Mouse (Mus musculus): ENCODE data around the gene Frmd4a. TPM values are rescaled to one million over a fixed set of nuclear protein-coding genes. Genes with fewer than 3 reads are reported as not detected.

Gene Frmd4a
- total RNA-seq, 4 experiments from 2014 or later = 10.3 to 20.8 (median 15.6) TPM

GRCm38 (mm10) chr2:4142221-4142950 lies 124.9 kb downstream of the Frmd4a start:
- DNase-seq = no peak

DNA sequence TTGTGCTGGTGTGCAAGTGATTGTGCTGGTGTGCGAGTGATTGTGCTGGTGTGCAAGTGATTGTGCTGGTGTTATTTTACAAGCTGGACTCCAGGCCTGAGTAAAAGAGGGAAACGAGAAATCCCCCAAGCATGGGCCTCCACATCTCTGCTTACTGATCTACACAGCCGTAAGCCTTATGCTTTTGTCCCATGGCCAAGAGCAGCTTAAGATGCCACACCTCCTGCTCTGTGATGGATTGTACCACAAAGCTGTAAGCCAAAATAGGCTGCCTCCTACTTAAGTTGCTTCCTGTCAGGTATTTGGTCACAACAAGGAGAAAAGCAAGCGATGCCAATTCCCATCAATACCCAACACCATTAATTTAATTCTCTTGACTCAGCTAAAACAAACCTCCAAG lies 126.9 kb downstream of the Frmd4a start:
- DNase-seq = no peak

GRCm38 (mm10) chr2:4152521-4153040 lies 135.1 kb downstream of the Frmd4a start:
- no peak for DNase-seq

DNA sequence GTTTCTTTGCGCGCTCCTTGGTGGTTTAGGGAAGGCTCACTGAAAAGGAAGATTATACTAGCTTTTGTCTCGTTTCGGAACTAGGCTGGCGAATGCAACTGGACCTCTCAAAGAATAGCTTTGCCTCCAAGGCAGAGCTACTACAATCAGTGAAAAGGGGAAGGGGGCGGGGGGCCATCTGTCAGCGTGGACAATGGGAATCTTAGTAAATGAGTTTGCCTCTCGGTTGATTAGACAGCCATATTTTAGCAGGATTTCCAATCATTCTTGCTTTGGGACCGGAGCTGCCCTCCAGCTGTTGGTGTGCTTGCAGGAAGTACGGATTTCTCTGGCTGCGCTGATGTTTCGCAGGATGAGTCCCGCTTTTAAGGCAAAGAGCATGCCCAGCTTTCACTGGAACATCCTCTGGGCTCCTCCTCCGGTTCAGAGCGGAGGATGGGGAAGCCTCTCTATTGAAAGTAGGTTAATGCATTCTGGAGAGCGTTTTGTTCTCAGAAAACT lies 135.7 kb downstream of the Frmd4a start:
- peak; percentile 6 for DNase-seq

DNA sequence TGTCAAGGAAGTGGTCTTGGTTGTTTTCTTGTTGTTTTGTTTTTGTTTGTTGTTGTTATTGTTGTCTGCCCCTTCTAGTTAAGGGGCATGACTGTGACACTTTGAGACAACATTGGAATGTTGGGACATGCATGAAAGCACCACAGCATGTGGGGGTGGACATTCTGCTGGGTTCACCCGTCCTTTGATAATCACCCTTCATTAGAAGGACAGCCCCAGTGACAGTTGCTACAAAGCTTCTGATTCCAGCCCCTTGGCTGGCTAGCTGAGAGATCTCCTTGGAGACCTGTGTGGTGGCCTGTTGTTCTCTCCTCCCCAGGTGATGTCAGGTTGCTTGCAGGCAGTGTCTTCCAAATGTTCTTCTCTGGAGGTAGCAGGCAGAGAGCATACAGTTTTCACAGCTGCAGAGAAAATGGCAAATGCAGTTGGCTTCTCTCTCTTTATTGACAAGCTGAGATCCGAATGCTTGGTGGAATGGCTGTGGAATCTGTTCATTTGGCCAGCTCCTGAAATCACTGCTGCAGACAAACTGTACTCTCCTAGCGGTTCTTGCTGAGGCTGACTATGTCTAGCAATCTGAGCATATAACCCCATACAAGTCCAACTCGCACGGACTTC lies 136.6 kb downstream of the Frmd4a start:
- DNase-seq = no peak

DNA sequence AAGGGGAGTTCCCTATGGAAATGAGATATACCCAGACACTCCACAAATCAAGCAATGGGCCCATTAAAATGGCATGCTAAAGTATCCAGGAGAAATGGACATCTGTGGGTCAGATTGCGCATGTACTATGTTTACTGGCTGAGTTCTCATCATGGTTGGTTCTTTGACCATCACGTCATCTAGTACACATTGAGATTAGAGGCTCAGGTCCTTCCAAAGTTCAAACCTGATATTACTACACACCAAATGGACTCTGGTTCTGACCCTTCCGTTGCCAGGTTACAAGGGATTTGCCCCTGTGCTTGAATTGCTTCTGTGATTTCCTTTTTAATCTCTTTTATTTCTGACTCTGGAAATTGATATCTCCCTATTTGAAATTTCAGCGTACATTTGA lies 137.1 kb downstream of the Frmd4a start:
- no peak for DNase-seq

DNA sequence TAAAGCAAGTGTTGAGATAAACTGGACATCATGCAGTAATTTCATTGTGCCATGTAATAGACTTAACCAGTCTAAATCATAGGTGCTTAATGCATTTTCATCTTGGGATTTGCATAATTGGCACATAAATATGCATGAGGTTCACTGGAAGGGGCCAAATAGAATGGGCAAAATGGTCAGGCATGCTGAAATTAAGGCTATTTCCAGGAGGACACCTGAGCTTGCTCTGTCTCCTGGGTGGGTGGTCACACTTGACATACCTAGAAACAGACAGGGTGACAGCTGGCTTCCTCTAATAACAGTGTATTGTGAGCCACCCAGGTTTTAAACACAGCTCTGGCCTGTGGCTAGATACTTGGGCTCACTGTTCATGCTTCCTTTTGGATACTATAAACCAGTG lies 137.9 kb downstream of the Frmd4a start:
- no peak for DNase-seq

DNA sequence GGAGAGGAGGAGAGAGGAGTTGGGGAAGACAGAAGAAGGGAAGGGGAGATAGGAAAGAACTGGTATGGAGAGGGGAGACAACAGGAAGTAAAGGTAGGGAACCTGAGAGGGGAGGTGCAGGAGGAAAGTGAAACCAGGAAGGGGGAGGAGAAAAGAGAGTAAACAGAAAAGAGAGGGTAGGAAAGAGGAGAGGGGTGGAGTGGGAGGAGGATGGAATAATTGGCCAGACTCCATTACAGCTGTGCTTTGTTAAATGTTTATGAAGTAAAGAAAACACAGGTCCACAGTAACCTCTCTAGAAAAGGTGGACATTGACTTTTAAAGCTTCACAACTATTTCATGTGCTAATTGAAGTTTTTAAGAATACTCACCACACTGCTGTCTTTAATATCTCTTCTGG lies 139.0 kb downstream of the Frmd4a start:
- DNase-seq = no peak

- DNase-seq = no peak
Measured at GRCm38 (mm10) chr2:4157396-4157795, 139.9 kb downstream of the Frmd4a start.

DNA sequence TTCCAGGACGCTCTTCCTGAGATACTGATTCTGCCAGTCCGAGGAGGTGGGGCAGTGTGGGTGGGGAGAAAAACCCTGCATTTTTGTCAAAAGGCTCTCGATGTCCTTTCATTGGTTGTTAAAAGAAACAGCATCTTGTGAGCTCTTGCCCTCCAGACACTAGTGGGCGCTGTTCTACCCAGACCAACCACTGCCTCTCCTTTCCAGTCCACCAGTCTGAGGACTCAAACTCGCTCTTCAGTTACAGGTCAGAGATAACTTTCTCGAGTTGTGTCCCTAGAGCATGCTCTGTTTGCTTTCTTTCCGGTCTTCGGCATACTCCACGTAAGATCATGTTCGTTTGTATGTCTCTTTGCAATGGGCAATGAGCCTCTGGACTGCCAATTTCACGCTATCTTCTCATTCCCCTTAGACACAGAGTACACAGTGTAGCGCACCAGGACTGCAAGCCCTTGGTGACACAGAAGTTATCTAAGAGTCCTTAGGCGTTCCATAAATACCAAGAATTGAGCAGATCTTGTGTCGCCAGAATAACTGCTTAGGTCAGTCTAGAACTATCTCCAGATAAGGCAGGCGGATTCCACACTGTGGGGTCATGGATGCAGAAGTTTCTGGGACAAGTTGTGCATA lies 142.2 kb downstream of the Frmd4a start:
- no peak for DNase-seq

GRCm38 (mm10) chr2:4166191-4166590 lies 148.7 kb downstream of the Frmd4a start:
- no peak for DNase-seq

GRCm38 (mm10) chr2:4167131-4167530 lies 149.6 kb downstream of the Frmd4a start:
- no peak for DNase-seq

GRCm38 (mm10) chr2:4169726-4170125 lies 152.2 kb downstream of the Frmd4a start:
- DNase-seq = no peak

DNA sequence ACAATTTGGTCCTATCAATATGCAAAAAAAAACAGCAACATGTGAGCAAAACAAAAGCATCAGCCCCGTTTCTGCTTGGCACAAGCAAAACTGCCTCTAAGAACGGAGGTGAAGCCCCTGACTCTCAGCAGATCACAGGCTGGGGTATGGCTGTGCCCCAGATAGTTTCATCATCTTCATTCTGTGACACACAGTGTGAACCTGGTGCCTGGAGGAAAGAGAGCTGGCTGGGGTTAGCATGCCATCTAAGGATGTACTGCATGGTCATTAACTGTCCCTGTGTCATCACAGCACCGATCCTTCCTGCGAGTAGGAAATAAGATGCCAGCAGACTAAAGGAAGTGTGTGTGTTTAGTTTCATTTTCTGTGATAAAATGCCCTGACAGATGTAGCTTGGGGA lies 152.7 kb downstream of the Frmd4a start:
- DNase-seq = no peak

DNA sequence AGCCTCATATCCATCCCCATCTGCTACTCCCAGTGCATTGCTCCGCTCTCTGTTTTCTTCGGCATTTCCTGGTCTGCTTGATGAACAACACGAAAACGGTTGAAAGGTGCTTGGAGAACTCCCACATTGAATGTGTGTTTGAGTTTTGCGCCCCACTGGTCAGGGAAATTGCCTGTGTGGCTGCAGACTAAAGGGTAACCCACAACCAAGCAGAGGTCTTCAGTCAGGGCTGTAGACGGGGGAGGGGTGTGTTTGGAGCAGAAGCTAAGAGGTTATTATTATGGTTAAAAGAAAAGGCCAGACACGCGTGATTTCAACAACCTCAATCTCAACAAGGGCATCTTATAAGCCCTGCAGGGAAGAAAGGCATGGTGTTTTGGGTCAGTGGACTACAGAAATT lies 167.5 kb downstream of the Frmd4a start:
- DNase-seq = no peak

DNA sequence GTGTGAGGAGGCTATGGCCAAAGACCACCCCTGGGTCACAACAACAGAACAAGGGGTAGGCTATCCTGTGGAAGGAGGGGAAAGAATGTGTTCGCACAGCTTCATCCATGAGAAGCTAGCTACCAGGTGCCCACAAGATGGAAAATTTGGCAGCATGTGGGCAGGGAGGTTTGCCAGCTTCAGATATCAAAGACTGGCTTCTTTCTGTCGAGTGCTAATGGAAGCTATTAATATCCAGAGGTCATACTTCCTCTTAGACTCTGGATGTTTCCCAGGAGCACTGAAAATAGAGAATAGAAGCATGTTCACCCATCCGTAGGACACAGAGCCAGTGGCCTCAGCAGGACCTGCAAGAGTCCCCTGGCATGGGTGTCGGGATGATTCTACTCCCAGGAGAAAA lies 170.0 kb downstream of the Frmd4a start:
- DNase-seq = no peak

DNA sequence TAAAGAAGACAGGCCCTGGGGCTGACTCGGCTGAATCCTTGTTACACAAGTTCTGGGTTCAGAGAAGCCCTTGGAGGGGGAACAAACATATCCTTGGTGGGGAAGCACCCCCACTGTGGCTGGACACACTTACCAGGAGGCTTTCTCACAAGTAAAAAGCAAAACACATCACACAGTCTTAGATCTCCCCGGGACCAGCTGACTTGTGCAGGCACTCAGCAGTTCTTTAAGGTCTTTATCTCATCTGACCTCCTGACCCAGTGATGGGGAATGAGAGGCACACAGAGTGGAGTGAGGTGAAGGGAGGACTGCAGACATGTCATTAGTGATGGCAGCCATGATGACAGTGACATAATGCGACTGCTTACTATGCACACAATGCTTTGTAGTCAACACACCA lies 170.8 kb downstream of the Frmd4a start:
- DNase-seq = no peak

- DNase-seq = no peak
Measured at GRCm38 (mm10) chr2:4190345-4190744, 172.8 kb downstream of the Frmd4a start.

GRCm38 (mm10) chr2:4190995-4191394 lies 173.5 kb downstream of the Frmd4a start:
- DNase-seq = no peak

DNA sequence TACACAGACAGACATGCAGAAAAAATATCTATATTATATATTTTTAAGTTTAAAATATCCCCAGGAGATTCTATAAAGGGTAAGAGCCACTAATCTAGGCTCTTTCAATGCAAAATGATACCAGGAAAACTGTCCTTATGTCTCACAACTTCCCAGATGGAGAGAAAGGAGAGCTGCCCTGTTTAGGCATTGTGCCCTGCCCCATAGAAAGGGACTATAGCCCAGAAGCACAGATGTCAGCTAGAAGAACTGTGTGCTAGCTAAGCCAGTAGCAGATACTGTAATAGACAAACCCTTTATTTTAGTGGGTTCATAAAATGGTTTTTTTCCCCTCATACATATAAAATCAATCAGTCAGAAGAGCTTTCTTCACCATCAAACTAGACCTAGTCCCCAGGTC lies 175.7 kb downstream of the Frmd4a start:
- DNase-seq = no peak

DNA sequence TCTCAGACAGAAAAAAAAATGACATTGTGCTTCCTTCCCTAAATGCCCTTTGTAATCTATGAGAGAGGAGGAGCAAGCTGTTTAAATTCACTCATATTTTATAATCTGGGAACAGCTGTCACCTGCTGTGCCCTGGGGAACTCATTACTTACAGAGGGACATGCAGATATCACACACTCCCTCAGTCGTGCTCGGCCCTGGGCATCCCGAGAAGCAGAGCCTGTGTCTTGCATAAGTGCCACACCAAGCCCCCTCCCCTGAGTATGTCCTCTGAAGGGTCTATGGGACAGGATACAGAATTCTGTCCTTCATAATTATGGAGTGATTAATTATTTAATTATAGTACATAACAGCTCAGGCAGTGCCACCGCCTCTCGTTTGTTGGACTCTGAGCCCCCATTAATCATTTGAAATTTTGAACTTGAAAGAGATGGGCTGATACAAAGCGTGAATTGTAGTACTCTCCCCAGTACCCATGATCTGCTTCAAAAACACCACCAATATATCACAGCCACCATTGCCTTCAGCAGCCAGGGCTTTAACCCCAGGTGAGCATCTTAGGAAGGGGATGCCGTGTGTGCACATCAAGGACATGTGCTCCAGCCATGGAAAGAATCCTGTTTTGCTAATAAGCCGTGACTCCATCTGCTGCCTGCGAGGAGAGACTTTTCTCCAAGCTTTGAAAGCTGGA lies 177.0 kb downstream of the Frmd4a start:
- DNase-seq = no peak

DNA sequence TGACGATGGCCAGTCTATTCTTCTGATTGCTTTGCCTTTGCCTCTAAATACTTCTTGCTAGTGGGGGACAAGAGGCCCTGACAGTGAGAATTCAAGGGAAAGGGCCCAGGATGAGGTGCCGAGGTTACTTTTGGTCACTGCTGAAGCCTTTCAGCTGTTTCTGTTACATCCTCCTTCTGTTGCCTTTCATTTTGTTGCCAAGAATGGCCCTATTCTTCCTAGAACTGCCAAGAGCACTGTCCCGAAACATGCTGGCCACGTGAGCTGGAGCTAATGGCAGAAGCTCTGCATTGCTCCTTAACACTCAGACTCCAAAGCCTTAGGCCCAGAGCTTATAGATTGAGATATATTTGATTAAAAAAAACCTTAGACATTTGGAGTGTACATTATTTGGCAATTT lies 178.5 kb downstream of the Frmd4a start:
- no peak for DNase-seq

GRCm38 (mm10) chr2:4209234-4209633 lies 191.7 kb downstream of the Frmd4a start:
- DNase-seq = no peak

All from adrenal gland, adult 8-10 months (tissue).